Mouse (Mus musculus): ENCODE data around the gene Ntrk3.

DNA sequence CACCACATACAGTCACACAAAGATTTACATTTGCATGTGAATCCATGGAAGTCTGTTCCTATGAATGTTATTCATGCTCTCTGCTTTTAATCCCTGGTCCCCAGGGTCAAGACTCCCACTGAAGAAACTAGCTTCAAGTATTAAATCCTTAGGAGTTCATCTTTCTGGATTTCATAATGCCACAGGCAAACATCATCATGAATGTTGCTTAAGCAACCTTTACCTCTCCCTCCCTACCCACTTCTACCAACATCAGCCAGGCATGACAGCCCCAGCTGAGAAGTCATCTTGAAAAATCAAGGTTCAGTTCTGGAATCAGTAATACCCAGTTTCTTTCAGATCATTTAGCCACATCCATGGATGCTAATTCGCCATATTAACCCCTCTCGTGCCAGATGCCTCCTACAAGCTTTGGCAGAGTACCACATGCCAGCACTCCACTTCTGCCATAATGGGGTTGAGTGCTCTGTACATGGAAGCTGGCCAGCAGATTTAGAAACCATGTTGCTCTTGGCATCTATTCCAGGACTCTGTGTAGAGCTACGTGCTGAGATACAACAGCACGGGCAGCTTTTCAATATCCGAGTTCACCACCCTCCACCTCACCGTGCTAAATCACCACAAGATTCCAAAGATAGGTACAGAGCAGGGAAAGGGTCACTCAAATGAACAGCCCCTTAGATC lies 287.8 kb downstream of the Ntrk3 start:
- TF ChIP-seq POLR2A (IDR thresholded peaks at IDR 0.05; ENCODE audit: borderline replicate concordance, insufficient read depth, low read length) (no peak), CTCF (IDR thresholded peaks at IDR 0.05; ENCODE audit: borderline replicate concordance, insufficient read depth, low read depth, low read length) (no peak)

All from cerebellum, adult 2 months (tissue).